Mouse (Mus musculus): Measurements from ENCODE around the gene Rhov. TPM values are rescaled to one million over a fixed set of nuclear protein-coding genes. Genes with fewer than 3 reads are reported as not detected.
A peak's percentile ranks its signal among the peaks of the same experiment; 100 is the strongest.

Gene Rhov
- polyA plus RNA-seq (2015; fragmentation: Nextera tagmentation; extraction: Ambion mirVana), result 18.3 and 19.1 TPM in 2 replicates

GRCm38 (mm10) chr2:119270643-119271331 is at the start of gene Rhov:
Rhov (minus strand) TSS chr2:119271272.
- peak; percentile 92 for ATAC-seq (ENCODE audit: low read depth)
- H3K27me3 ChIP-seq, result peaks cover 29% of the 10 kb centered on the region
- no peaks in the 10 kb centered on the region for H3K9me3 ChIP-seq
- WGBS, result under 1% methylated on average over 49 of the region's 49 CpGs
- H3K9ac ChIP-seq, result peak within 1 kb of the TSS; percentile 86
- no peaks in the 10 kb centered on the region for H3K36me3 ChIP-seq
- H3K4me2 ChIP-seq, result peak within 1 kb of the TSS; percentile 84
- peak within 1 kb of the TSS; percentile 81 for H3K27ac ChIP-seq (replicated peaks)
- H3K4me3 ChIP-seq, result peak within 1 kb of the TSS; percentile 70
- peaks cover 20% of the 10 kb centered on the region for H3K4me1 ChIP-seq (replicated peaks)

GRCm38 (mm10) chr2:119320571-119320970 is 49.5 kb upstream of the Rhov start:
- Histone ChIP-seq H3K27me3 (peaks cover 94% of the 10 kb centered on the region), H3K27ac (replicated peaks) (no peak overlapping the region), H3K4me2 (no peak overlapping the region), H3K36me3 (no peaks in the 10 kb centered on the region), H3K4me1 (replicated peaks) (peaks cover 48% of the 10 kb centered on the region), H3K4me3 (no peak overlapping the region), H3K9ac (no peak overlapping the region), H3K9me3 (no peaks in the 10 kb centered on the region)
- no peak for ATAC-seq (ENCODE audit: low read depth)
- WGBS, result 76% methylated on average over 8 of the region's 8 CpGs

- H3K9ac ChIP-seq, result no peak overlapping the region
- no peak overlapping the region for H3K4me3 ChIP-seq
- peaks cover 37% of the 10 kb centered on the region for H3K4me1 ChIP-seq (replicated peaks)
- no peak overlapping the region for H3K27ac ChIP-seq (replicated peaks)
- no peaks in the 10 kb centered on the region for H3K36me3 ChIP-seq
- H3K4me2 ChIP-seq, result no peak overlapping the region
- peaks cover 93% of the 10 kb centered on the region for H3K27me3 ChIP-seq
- ATAC-seq (ENCODE audit: low read depth), result no peak
- WGBS, result 72% methylated on average over 3 of the region's 3 CpGs
- H3K9me3 ChIP-seq, result no peaks in the 10 kb centered on the region
Measured at GRCm38 (mm10) chr2:119318043-119318710, 47.1 kb upstream of the Rhov start.

- Histone ChIP-seq H3K9ac (no peak overlapping the region), H3K4me3 (no peak overlapping the region), H3K4me1 (replicated peaks) (peaks cover 21% of the 10 kb centered on the region), H3K27me3 (peaks cover 84% of the 10 kb centered on the region), H3K36me3 (no peaks in the 10 kb centered on the region), H3K9me3 (no peaks in the 10 kb centered on the region), H3K4me2 (no peak overlapping the region), H3K27ac (replicated peaks) (no peak overlapping the region)
- 59% methylated on average over 12 of the region's 12 CpGs for WGBS
- ATAC-seq (ENCODE audit: low read depth), result no peak
Measured at GRCm38 (mm10) chr2:119314742-119315310, 43.8 kb upstream of the Rhov start.

GRCm38 (mm10) chr2:119313780-119314479 is 42.9 kb upstream of the Rhov start:
- peaks cover 21% of the 10 kb centered on the region for H3K4me1 ChIP-seq (replicated peaks)
- no peaks in the 10 kb centered on the region for H3K36me3 ChIP-seq
- H3K27ac ChIP-seq (replicated peaks), result no peak overlapping the region
- no peak overlapping the region for H3K4me2 ChIP-seq
- H3K9me3 ChIP-seq, result no peaks in the 10 kb centered on the region
- ATAC-seq (ENCODE audit: low read depth), result peak; percentile 29; the same call in 1 of the 2 replicates
- WGBS, result 30% methylated on average over 10 of the region's 10 CpGs
- H3K9ac ChIP-seq, result no peak overlapping the region
- no peak overlapping the region for H3K4me3 ChIP-seq
- peaks cover 79% of the 10 kb centered on the region for H3K27me3 ChIP-seq

GRCm38 (mm10) chr2:119312380-119312958 is 41.4 kb upstream of the Rhov start:
- 15% methylated on average over 2 of the region's 2 CpGs for WGBS
- H3K4me1 ChIP-seq (replicated peaks), result peaks cover 21% of the 10 kb centered on the region
- no peak overlapping the region for H3K9ac ChIP-seq
- H3K27ac ChIP-seq (replicated peaks), result no peak overlapping the region
- ATAC-seq (ENCODE audit: low read depth), result peak; percentile 34; the same call in 1 of the 2 replicates
- H3K36me3 ChIP-seq, result no peaks in the 10 kb centered on the region
- H3K4me3 ChIP-seq, result no peak overlapping the region
- peaks cover 65% of the 10 kb centered on the region for H3K27me3 ChIP-seq
- no peaks in the 10 kb centered on the region for H3K9me3 ChIP-seq
- no peak overlapping the region for H3K4me2 ChIP-seq

GRCm38 (mm10) chr2:119311544-119311943 is 40.5 kb upstream of the Rhov start:
- peaks cover 21% of the 10 kb centered on the region for H3K4me1 ChIP-seq (replicated peaks)
- ATAC-seq (ENCODE audit: low read depth), result no peak
- H3K4me3 ChIP-seq, result no peak overlapping the region
- H3K4me2 ChIP-seq, result no peak overlapping the region
- no peaks in the 10 kb centered on the region for H3K36me3 ChIP-seq
- peaks cover 57% of the 10 kb centered on the region for H3K27me3 ChIP-seq
- H3K9me3 ChIP-seq, result no peaks in the 10 kb centered on the region
- no peak overlapping the region for H3K9ac ChIP-seq
- no peak overlapping the region for H3K27ac ChIP-seq (replicated peaks)
- WGBS, result 55% methylated on average over 12 of the region's 12 CpGs

- H3K27me3 ChIP-seq, result no peaks in the 10 kb centered on the region; the same call in 1 of the 2 replicates
- H3K4me1 ChIP-seq (replicated peaks), result peaks cover 28% of the 10 kb centered on the region
- no peak overlapping the region for H3K27ac ChIP-seq (replicated peaks)
- WGBS, result 19% methylated on average over 3 of the region's 3 CpGs
- no peak overlapping the region for H3K4me2 ChIP-seq
- no peaks in the 10 kb centered on the region for H3K9me3 ChIP-seq
- 0 out of 2 replicates have a peak overlapping the region, but pooled peaks have one; percentile 34 for H3K9ac ChIP-seq
- ATAC-seq (ENCODE audit: low read depth), result 0 out of 2 replicates have a peak, but pooled peaks have one; percentile 29
- H3K36me3 ChIP-seq, result no peaks in the 10 kb centered on the region
- H3K4me3 ChIP-seq, result no peak overlapping the region
Measured at GRCm38 (mm10) chr2:119304798-119305208, 33.7 kb upstream of the Rhov start.

GRCm38 (mm10) chr2:119304391-119304790 is 33.3 kb upstream of the Rhov start:
- Histone ChIP-seq H3K4me2 (no peak overlapping the region), H3K9me3 (no peaks in the 10 kb centered on the region), H3K36me3 (peaks cover 2% of the 10 kb centered on the region; the same call in 1 of the 2 replicates), H3K27ac (replicated peaks) (no peak overlapping the region), H3K27me3 (no peaks in the 10 kb centered on the region), H3K4me1 (replicated peaks) (peaks cover 32% of the 10 kb centered on the region), H3K9ac (0 out of 2 replicates have a peak overlapping the region, but pooled peaks have one; percentile 34), H3K4me3 (no peak overlapping the region)
- ATAC-seq (ENCODE audit: low read depth), result no peak
- WGBS, result 55% methylated on average over 3 of the region's 3 CpGs

GRCm38 (mm10) chr2:119302876-119303275 is 31.8 kb upstream of the Rhov start:
- no peak for ATAC-seq (ENCODE audit: low read depth)
- Histone ChIP-seq H3K4me3 (no peak overlapping the region), H3K9ac (no peak overlapping the region), H3K4me2 (no peak overlapping the region), H3K36me3 (peaks cover 15% of the 10 kb centered on the region), H3K4me1 (replicated peaks) (peaks cover 32% of the 10 kb centered on the region), H3K27me3 (no peaks in the 10 kb centered on the region), H3K9me3 (no peaks in the 10 kb centered on the region), H3K27ac (replicated peaks) (no peak overlapping the region)
- 76% methylated on average over 6 of the region's 6 CpGs for WGBS

GRCm38 (mm10) chr2:119300819-119301493 is 29.9 kb upstream of the Rhov start:
- Histone ChIP-seq H3K27ac (replicated peaks) (peak overlapping the region; percentile 55), H3K27me3 (no peaks in the 10 kb centered on the region), H3K9me3 (no peaks in the 10 kb centered on the region), H3K9ac (0 out of 2 replicates have a peak overlapping the region, but pooled peaks have one; percentile 1), H3K36me3 (peaks cover 33% of the 10 kb centered on the region), H3K4me2 (peak overlapping the region; percentile 31; the same call in 1 of the 2 replicates), H3K4me1 (replicated peaks) (peaks cover 32% of the 10 kb centered on the region), H3K4me3 (no peak overlapping the region)
- WGBS, result 42% methylated on average over 7 of the region's 7 CpGs
- ATAC-seq (ENCODE audit: low read depth), result peak; percentile 33; the same call in 1 of the 2 replicates
